Mouse (Mus musculus) heart, postnatal 4 days (tissue): ENCODE measurements around the gene Cetn4. TPM values are rescaled to one million over a fixed set of nuclear protein-coding genes. Genes with fewer than 3 reads are reported as not detected.

ENCODE experiments used
- DNase-seq: peaks from one replicate; pipeline ENCODE4 v3.0.0; 2021
- total RNA-seq, 2 experiments: library from RNA; stranded (reverse); gene quantifications; 2 replicates each; pipeline ENCODE4 v1.2.3; 2021

Gene Cetn4
- 1 to 10 TPM; 1.6 to 2.0 TPM for total RNA-seq

GRCm38 (mm10) chr3:37312370-37312941, at the start of gene Cetn4, which contains the start of gene Bbs12:
TSS of gene Cetn4 (minus strand) at chr3:37312708.
TSS of gene Bbs12 (plus strand) at chr3:37312554.
- peak; percentile 99 for DNase-seq

DNA sequence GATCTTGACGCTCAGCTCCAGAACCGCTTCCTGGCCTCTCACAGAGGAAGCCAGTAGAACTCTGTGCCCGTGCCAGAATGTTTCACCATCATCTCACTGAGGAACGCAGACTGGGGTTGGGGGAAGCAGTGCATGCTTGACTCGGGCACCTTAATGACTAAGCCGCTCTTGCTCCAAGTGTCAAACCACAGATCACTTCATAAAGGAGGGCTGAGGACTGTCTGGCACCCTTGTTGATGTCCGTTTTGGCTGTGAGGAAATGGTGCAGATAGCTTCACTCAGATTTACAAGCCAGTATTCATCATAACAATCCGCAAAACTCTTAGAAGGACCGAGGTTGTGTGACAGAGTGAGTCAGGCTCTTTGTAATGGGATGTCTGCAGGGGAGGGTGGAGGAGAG, 48.2 kb upstream of the Cetn4 start:
- DNase-seq = no peak

DNA sequence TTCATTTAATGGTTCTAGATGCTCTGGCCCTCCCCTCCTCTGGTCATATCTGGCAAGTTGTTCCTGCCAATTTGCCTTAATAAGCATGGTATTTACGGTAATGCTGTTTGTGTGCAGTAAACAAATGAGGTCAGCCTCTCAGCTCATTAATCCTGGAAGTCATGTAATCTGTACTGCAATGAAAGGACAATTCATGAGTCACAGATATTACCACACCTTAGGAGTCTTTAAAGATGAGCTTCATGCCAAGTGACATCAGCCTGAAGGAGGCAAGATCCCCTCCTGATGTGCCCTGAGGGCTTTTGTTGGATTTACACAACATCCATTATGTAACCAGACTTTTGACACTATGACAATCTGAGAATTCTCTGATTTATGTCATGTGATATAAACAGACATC, 42.2 kb upstream of the Cetn4 start:
- no peak for DNase-seq

- no peak for DNase-seq
Observed at GRCm38 (mm10) chr3:37353951-37354481, 41.5 kb upstream of the Cetn4 start.

- DNase-seq = no peak
Observed at GRCm38 (mm10) chr3:37350386-37350785, 37.9 kb upstream of the Cetn4 start.

DNA sequence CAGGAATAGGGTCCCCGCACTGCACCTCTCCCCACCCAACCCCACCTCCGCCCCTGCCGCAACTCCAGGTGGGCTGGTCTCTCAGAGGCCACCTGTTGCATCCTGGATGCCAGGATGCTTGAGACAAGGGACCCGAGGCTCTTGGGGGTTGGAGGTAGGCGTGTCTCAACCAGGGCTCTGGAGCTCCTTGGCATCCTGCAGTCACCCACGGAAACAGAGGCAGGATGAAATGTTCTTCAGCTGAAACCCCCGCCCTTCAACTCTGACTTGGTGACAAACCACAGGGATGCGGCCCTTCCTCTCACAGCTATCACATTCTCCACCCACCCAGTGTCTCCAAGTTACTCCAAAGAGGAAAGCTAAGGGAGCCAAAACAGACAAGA, 36.6 kb upstream of the Cetn4 start:
- DNase-seq = no peak

DNA sequence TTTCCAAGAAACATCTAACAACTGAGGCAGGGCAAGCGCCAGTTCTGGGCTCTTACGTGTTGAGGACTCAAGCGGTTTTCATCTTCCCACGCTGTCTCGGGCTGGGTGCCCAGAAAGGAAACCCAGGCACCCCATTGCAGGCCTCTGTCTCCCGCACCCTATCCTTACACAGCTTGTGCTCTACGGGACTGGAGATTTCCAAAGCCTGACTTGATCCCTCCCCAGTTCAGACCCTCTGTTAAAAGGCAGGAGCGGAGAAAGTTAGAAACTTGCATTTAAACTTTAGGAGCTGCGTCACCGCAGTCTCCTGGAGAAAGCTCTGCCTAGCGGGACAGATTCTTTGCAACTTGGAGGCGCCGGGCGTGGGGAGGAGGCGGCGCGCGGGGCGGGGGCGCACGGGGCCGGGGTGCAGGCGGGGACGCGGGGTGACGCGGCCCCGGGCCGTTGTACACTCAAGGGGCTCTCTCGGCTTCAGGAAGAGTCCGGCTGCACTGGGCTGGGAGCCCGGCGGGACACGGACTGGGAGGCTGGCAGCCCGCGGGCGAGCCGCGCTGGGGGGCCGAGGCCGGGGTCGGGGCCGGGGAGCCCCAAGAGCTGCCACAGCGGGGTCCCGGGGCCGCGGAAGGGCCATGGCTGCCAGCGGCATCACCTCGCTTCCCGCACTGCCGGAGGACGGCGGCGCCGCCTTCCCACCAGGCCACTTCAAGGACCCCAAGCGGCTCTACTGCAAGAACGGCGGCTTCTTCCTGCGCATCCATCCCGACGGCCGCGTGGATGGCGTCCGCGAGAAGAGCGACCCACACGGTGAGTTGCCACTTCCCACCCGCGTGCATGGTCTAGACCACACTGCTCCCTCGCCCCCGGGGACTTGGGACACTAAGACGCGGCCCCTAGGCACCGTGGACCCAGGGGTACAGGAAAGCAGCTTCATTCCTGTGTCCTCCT, 36.0 kb upstream of the Cetn4 start, which contains the start of gene Fgf2:
Gene Fgf2, plus strand, starts transcription at position 126 of the 945 bp plus-strand sequence.
- peak; percentile 61 for DNase-seq

DNA sequence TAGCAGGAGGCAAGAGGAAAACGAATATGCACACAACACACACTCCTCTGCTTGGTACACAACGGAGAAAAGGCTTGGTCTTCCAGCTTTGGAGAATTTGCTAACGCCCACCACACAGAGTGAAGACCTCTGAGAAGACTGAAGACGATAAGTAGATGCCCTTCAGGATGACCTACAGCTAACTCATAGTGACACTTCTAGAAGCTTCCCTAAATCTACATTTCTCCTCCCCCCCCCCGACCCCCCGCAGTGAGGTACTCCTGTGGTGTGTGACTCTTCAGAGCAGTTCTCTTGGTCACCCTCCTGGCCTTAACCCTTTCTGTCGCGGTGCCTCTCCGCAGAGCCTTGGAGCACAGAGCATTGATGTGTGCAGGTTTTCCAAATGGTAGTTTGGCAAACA, 35.2 kb upstream of the Cetn4 start:
- DNase-seq = no peak

DNA sequence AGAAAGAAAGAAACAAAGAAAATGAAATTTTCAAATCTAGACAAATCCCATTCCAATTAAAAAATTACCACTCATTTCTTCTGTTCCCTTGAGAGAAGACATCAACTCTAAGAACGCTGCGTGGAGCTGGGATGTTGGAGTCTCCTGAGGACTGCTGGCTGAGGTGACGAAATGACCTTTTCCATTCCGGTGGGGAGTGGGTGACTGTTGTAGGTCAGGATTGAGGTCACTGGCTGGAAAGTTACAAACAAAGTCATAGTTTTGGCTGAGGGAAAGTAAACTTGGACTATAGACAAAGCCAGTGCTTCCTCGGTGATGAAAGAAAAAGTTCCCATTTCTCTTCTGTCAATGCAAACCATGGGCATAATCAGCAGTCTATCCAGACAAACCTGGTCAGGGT, 30.3 kb upstream of the Cetn4 start:
- DNase-seq = no peak

DNA sequence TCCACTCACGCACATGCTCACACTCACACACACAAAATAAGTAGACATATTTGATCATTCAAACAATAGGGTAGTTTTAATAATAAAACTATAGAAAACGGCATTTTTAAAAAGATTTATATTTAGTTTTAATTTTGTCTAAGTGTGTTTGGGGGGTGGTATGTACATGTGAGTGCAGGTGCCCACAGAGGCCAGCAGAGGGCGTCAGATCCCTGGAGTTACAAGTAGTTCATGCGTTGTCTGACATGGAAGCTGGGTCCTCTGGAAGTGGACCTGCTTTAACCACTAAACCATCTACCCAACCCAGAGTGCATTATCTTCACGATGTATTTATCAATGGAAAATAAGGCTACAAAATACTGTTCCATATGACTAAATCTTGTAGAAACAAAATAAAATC, 28.6 kb upstream of the Cetn4 start:
- DNase-seq = peak; percentile 40

DNA sequence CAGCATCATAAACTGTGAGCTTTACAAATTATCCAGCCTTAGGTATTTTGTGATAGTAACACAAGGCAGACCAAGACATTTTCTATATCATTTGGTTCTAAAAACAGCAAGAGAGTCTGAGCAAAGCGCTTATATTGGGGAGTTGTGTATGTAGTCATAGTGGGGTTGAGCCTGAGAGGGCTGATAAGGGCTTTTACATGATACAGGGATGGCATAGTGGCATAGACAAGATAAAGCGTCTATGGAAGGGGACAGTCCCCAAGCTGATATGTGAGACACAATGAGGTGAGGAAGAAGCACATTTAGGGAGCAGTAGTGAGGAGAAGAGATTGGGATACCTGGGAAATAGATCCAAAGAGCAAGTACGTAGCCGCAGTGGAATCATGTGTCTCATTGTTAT, 21.5 kb upstream of the Cetn4 start:
- no peak for DNase-seq

DNA sequence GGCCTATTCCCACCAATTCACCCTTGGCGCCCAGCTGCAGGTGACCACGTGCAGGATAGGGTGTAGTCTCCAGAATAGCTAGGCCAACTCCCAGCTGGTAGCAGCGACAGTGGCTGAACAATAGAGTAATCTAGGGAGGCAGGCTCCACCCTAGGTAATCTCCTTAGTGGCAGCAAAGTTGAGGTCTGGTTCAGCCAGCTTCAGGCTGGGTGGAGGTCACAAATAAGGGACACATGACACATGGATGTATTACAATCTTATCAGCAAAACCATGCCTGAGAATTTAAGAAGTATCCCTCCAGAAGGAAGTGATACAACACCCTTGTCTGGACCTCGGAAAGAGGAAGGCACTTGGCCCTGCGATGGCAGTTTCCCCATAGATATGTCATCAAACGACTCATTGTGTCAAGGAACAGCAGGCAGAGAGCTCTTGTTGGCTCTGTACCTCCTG, 19.5 kb upstream of the Cetn4 start:
- no peak for DNase-seq

DNA sequence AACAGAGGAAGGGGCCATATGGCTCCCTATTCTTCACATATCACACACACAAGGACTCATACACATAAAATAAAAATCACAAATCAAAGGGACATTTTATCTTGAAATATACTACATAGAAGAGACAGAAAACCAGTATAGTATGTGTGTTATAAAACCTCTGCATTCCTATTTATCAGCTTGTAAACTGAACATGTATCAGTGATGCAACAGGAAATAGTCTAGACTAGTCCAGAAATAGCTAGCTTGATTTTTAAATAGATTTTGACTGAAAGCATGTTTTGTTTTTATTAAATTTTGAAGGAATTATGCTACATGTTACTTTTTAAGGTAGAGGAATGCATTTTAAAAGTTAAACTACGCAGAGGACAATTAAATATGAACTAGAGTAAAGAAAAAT, 17.5 kb upstream of the Cetn4 start:
- no peak for DNase-seq

GRCm38 (mm10) chr3:37328489-37328888, 16.0 kb upstream of the Cetn4 start:
- no peak for DNase-seq

DNA sequence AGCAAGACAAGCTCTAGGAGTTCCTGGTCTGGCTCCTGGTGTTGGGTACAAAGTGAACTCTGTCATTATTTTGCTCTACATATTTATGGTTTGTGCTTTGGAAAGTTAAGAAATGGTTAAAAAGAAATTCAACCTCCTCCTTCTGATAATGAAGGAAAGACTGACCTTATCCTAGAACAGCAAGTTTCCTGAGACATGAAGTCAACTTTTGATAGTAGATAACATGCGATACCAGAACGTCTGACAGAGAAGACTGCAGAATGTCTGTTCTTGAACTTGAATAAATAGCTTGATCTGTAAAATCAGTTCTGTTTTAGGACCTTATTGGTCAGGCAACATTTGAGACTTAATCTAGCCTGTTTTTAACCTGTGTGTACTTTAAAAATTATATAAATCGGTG, 14.1 kb upstream of the Cetn4 start:
- DNase-seq = no peak

DNA sequence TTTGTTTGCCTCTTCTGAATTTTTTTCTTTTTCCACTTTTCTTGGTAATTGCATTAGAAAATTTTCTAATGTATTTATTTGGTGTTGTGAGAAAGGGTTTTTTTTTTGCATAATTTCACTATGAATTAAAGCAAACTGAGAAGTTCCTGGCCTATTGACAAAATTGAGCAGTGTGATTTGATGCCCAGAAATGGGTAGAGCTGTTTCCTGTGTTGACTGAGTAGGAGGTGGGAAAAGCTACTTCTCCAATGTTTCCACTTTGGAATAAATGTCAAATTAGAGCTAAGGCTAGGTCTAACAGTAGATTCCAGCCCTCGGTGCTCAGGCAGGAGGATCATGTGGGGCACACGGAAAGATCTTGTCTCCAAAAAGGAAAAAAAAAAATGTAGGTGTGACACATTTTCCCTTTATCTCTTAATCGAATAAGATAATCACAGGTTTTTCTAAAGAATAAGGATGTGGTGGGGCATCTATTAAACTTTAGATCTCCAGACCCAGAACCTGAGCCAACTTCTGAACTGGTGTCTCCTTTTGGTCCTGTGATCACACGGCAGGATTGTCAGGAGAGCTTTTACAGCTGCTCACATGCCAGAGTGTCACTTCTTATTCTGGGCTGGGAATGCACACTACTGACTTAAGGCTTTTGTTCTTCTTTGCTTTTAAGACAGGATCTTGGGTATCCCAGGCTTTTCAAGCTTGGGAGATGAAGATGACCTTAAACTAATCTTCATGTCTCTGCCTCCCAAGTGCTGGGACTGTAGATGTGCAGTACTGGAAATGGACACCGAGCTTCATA, 13.0 kb upstream of the Cetn4 start:
- no peak for DNase-seq

GRCm38 (mm10) chr3:37324310-37324709, 11.8 kb upstream of the Cetn4 start:
- peak; percentile 18 for DNase-seq

GRCm38 (mm10) chr3:37316233-37316632, 3.7 kb upstream of the Cetn4 start:
- no peak for DNase-seq

- DNase-seq = no peak
Observed at GRCm38 (mm10) chr3:37313371-37313770, 863 bp upstream of the Cetn4 start.

GRCm38 (mm10) chr3:37311897-37312369, 575 bp downstream of the Cetn4 start:
- DNase-seq = no peak

DNA sequence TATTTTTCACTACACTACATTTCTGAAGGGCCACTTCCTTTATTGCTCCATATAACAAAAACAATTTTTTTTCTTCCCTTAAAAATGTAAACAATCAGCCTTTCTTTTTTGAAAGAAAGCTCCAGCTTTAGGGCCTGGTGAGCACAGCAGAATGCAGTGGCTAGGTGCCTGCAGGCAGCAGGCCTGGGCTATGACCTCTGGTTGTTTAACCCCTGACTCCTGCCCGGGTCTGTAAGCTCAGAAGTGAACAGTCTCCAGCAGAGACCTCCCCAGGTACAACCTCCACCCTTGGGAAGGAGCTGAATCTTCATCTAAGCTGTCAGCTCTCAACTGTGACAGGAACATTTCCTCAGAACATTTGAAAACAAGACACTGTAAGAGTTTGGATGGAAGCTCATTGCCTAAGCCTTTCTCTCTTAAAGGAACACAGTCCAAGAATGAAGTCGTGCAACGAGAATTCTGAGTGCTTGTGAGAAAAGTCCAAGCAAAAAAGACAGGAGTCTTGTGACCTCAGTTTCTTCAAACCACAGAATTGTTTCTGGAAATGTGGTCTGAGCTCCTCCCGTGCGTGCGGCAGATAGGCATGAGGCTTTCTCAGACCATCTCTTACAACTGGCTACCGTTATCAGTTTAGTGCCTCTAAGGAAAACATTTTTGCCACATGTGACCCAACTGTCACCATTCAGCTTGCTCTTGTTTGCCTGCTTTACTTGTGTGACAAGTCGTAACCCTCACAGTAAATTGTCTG, 8.9 kb downstream of the Cetn4 start:
- DNase-seq = no peak

DNA sequence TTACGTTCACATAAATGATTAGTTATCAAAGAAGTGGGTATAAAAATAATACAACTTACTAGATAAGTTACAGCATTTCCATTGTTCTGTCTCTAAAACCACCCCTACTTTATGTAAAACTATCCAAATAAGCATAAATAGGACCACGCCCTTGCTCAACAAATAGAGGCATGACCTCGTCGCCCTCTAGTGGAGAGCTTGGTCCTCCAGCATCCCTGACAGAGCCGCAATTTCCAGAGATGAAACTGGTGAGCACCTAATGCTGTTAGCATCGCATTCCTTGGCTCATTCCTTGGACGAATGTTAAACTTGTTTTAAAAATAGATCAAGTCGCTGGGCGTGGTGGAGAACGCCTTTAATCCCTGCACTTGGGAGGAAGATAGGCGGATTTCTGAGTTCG, 9.8 kb downstream of the Cetn4 start:
- peak; percentile 50 for DNase-seq
